Mouse (Mus musculus) embryonic fibroblast, embryonic 13.5 days (primary cell): ENCODE measurements around the gene Cnfn.

Source experiments
- CTCF ChIP-seq: IDR thresholded peaks from 2 replicates; pipeline ENCODE4 v1.5.1; 2011; ENCODE audit warnings: mild to moderate bottlenecking, control low read depth, low read length, moderate library complexity, borderline replicate concordance; ENCODE audit not compliant: insufficient read depth
- POLR2A ChIP-seq: IDR thresholded peaks from 2 replicates; pipeline ENCODE4 v1.6.1; 2011; ENCODE audit warnings: low read depth, mild to moderate bottlenecking, control low read depth, low read length, moderate library complexity

DNA sequence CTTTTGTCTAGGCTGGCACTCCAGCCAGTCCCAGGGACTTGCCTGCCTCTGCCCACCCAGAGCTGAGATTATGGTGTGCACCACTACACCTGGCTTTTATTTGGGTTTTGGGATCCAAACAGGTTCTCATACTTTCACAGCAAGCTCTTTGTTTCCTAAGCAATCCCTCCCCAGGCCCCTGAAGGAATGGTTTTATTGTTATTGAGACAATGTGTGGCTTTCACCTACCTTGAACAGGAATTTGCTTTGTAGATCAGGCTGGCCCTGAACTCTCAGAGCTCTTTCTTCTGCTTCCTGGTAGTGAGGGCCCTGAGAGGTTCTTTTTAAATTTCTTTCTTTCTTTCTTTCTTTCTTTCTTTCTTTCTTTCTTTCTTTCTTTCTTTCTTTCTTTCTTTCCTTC is 13.0 kb upstream of the Cnfn start:
- TF ChIP-seq POLR2A (no peak), CTCF (no peak)
